Mouse (Mus musculus): ENCODE measurements around the gene Epop. TPM values are rescaled to one million over a fixed set of nuclear protein-coding genes. Genes with fewer than 3 reads are reported as not detected.

Epop gene
- polyA plus RNA-seq, 1 experiment: 6.1 TPM

GRCm38 (mm10) chr11:97631046-97631445, 1.5 kb upstream of the Epop start:
- no peaks in the 10 kb centered on the region for H3K4me1 ChIP-seq (ENCODE audit: control insufficient read depth, insufficient read depth, low read length)
- H3K27ac ChIP-seq (ENCODE audit: control insufficient read depth, insufficient read depth, low read depth, low read length, poor library complexity): no peak overlapping the region
- TF ChIP-seq CTCF (IDR thresholded peaks at IDR 0.05; ENCODE audit: control insufficient read depth, insufficient read depth, low read length) (no peak), POLR2A (IDR thresholded peaks at IDR 0.05; ENCODE audit: borderline replicate concordance, control insufficient read depth, low read depth, low read length) (no peak)
- 46% methylated on average over 2 of the region's 2 CpGs for WGBS
- H3K4me3 ChIP-seq (replicated peaks; ENCODE audit: control insufficient read depth, low read depth, low read length): no peak overlapping the region

DNA sequence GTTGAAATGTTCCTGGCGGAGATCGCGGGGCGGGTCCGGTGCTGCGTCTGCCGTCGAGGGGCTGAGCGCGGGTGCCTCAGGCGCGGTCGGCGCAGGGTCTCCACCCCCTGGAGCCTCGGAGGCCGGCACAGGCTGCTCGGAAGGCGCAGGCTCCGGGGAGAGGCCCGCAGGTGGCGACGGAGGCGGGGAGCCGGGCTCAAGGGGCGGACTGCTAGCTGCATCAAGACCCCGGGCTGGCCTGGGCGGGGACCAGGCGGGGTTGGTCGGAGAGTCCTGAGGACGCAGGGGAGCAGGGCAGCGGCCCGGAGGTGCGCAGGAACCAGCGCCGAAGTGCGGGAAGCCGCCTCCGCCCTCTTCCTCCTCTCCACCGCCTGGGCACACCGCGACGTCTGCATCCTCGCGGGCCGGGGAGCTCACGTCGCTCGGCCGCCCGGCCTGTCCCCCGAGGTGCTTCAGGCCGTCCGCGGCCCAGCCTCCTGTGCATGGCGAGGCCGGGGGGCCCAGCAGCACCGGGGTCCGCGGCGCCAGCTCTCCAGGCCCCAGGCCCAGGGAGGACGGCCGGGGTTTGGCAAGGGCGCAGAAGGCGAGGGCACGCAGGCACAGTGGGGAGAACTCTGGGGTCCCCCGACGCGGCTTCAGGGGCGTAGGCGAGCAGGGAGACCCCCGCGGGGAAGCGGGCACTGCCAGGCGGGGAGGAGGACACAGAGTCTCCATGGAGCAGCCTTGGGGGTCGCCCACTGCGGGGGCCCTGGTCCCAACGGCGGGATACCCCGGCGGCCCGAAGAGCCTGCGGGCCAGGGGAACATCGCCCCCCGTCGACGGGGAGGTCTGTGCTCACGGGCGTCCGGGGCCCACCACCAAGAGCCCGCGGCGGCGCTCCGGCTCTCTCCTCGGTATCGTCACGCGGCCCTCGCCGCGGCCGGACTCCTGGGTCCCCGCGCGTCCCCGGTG, 659 bp downstream of the Epop start:
- WGBS: 2% methylated on average over 106 of the region's 106 CpGs
- Histone ChIP-seq H3K4me3 (replicated peaks; ENCODE audit: control insufficient read depth, low read depth, low read length) (no peak overlapping the region), H3K4me1 (ENCODE audit: control insufficient read depth, insufficient read depth, low read length) (no peaks in the 10 kb centered on the region), H3K27ac (ENCODE audit: control insufficient read depth, insufficient read depth, low read depth, low read length, poor library complexity) (no peak overlapping the region; the same call in 1 of the 2 replicates)
- no peak for TF ChIP-seq CTCF (IDR thresholded peaks at IDR 0.05; ENCODE audit: control insufficient read depth, insufficient read depth, low read length)
- TF ChIP-seq POLR2A (IDR thresholded peaks at IDR 0.05; ENCODE audit: borderline replicate concordance, control insufficient read depth, low read depth, low read length): no peak

DNA sequence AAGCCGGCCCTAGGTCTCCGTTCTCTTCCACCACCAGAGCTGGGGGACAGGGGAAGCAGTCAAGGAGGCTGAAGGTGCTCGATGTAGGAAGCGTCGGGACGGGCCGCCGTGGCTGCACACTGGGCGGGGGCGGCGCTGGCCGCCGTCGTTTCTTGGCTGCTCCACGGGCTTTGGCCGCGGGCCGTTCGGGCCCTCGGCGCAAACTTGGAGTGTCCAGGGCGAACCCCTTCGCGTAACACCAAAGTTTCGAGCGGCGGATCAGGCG, 1.3 kb downstream of the Epop start:
- TF ChIP-seq POLR2A (IDR thresholded peaks at IDR 0.05; ENCODE audit: borderline replicate concordance, control insufficient read depth, low read depth, low read length) (no peak), CTCF (IDR thresholded peaks at IDR 0.05; ENCODE audit: control insufficient read depth, insufficient read depth, low read length) (no peak)
- WGBS: 8% methylated on average over 28 of the region's 28 CpGs
- H3K4me3 ChIP-seq (replicated peaks; ENCODE audit: control insufficient read depth, low read depth, low read length): no peak overlapping the region
- H3K4me1 ChIP-seq (ENCODE audit: control insufficient read depth, insufficient read depth, low read length): no peaks in the 10 kb centered on the region
- H3K27ac ChIP-seq (ENCODE audit: control insufficient read depth, insufficient read depth, low read depth, low read length, poor library complexity): no peak overlapping the region; the same call in 1 of the 2 replicates

- Histone ChIP-seq H3K4me1 (ENCODE audit: control insufficient read depth, insufficient read depth, low read length) (no peaks in the 10 kb centered on the region), H3K27ac (ENCODE audit: control insufficient read depth, insufficient read depth, low read depth, low read length, poor library complexity) (no peak overlapping the region), H3K4me3 (replicated peaks; ENCODE audit: control insufficient read depth, low read depth, low read length) (no peak overlapping the region)
- TF ChIP-seq POLR2A (IDR thresholded peaks at IDR 0.05; ENCODE audit: borderline replicate concordance, control insufficient read depth, low read depth, low read length): no peak
- TF ChIP-seq CTCF (IDR thresholded peaks at IDR 0.05; ENCODE audit: control insufficient read depth, insufficient read depth, low read length): no peak
- WGBS: 46% methylated on average over 30 of the region's 30 CpGs
These were observed 1.8 kb downstream of the Epop start for GRCm38 (mm10) chr11:97627556-97628302.

DNA sequence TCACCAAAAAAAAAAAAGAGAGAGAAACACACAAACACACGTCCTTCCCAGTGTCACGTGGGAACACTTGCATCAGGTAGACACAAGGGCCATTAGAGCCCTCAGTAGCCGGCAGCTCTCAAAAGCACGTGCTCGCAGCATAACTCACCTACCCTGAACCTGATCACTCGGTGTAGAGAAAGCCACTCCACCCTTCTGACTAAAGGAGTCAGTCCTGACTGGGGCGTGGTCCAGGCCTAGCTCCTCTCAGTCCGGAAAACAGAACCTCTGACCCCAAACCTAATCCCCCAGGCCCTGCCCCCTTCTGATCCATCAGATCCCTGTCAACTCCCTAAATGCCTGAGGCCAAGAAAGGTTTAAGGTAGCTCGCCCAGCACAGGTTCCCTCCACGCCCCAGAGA, 2.7 kb downstream of the Epop start:
- no peak for TF ChIP-seq CTCF (IDR thresholded peaks at IDR 0.05; ENCODE audit: control insufficient read depth, insufficient read depth, low read length)
- no peak for TF ChIP-seq POLR2A (IDR thresholded peaks at IDR 0.05; ENCODE audit: borderline replicate concordance, control insufficient read depth, low read depth, low read length)
- Histone ChIP-seq H3K27ac (ENCODE audit: control insufficient read depth, insufficient read depth, low read depth, low read length, poor library complexity) (no peak overlapping the region), H3K4me1 (ENCODE audit: control insufficient read depth, insufficient read depth, low read length) (no peaks in the 10 kb centered on the region), H3K4me3 (replicated peaks; ENCODE audit: control insufficient read depth, low read depth, low read length) (no peak overlapping the region)
- 56% methylated on average over 10 of the region's 10 CpGs for WGBS

DNA sequence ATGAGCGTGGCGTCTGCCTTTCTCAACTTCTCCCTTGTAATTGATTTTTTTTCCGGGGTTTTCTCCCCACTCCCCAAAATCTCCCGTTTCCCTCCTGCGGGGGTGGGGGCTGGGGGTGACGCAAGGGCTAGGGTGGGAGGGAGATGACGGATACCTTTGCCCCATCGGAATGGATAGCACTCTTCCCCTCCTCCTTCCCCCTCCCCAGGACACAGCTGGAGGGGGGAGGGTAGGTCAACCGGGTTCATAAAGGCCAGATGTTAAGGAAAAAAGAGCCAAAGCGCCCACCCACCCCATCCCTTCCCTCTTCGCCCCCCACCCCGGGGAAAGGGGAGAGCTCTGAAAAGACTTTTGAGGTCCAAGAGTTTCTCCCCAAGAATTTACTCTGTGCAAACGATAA, 3.1 kb downstream of the Epop start:
- 43% methylated on average over 13 of the region's 13 CpGs for WGBS

DNA sequence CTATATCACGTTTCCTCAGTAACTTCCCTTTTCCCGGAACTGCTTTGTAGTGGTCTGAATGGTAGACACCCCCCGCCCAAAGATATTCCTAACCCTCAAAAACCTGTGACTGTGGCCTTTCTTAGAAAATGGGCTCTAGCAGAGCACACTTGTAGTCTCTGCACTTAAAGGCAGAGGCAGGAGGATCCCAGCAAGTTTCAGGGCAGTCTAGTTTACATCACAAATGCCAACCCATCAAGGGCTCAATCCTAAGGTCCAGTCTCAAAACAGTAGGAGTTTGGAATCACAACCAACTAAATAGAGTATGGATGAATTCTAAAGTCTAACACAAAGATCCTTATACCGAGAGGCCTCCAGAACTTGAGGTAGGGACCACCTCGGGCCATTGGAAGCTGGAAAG, 4.0 kb downstream of the Epop start:
- Histone ChIP-seq H3K4me3 (replicated peaks; ENCODE audit: control insufficient read depth, low read depth, low read length) (no peak overlapping the region), H3K27ac (ENCODE audit: control insufficient read depth, insufficient read depth, low read depth, low read length, poor library complexity) (no peak overlapping the region), H3K4me1 (ENCODE audit: control insufficient read depth, insufficient read depth, low read length) (no peaks in the 10 kb centered on the region)
- no peak for TF ChIP-seq POLR2A (IDR thresholded peaks at IDR 0.05; ENCODE audit: borderline replicate concordance, control insufficient read depth, low read depth, low read length)
- TF ChIP-seq CTCF (IDR thresholded peaks at IDR 0.05; ENCODE audit: control insufficient read depth, insufficient read depth, low read length): no peak
- WGBS: 35% methylated on average over 5 of the region's 5 CpGs

More for the DNA sequence above, 3.1 kb downstream of the Epop start:
- Histone ChIP-seq H3K4me1 (ENCODE audit: control insufficient read depth, insufficient read depth, low read length) (no peaks in the 10 kb centered on the region), H3K27ac (ENCODE audit: control insufficient read depth, insufficient read depth, low read depth, low read length, poor library complexity) (no peak overlapping the region), H3K4me3 (replicated peaks; ENCODE audit: control insufficient read depth, low read depth, low read length) (no peak overlapping the region)
- no peak for TF ChIP-seq CTCF (IDR thresholded peaks at IDR 0.05; ENCODE audit: control insufficient read depth, insufficient read depth, low read length)
- TF ChIP-seq POLR2A (IDR thresholded peaks at IDR 0.05; ENCODE audit: borderline replicate concordance, control insufficient read depth, low read depth, low read length): no peak

GRCm38 (mm10) chr11:97623166-97623565, 6.3 kb downstream of the Epop start:
- no peak for TF ChIP-seq POLR2A (IDR thresholded peaks at IDR 0.05; ENCODE audit: borderline replicate concordance, control insufficient read depth, low read depth, low read length)
- no peak for TF ChIP-seq CTCF (IDR thresholded peaks at IDR 0.05; ENCODE audit: control insufficient read depth, insufficient read depth, low read length)
- Histone ChIP-seq H3K27ac (ENCODE audit: control insufficient read depth, insufficient read depth, low read depth, low read length, poor library complexity) (no peak overlapping the region), H3K4me3 (replicated peaks; ENCODE audit: control insufficient read depth, low read depth, low read length) (no peak overlapping the region), H3K4me1 (ENCODE audit: control insufficient read depth, insufficient read depth, low read length) (no peaks in the 10 kb centered on the region)
- 43% methylated on average over 9 of the region's 9 CpGs for WGBS

All from bone marrow, adult 2 months (tissue).